Mouse (Mus musculus) ovary, adult 18-20 months (tissue): ENCODE measurements around the gene Lgals9.
A peak's percentile ranks its signal among the peaks of the same experiment; 100 is the strongest.

Source experiments
- DNase-seq: peaks from one replicate; pipeline ENCODE4 v3.0.0; 2022; ENCODE audit warnings: low spot score, mixed read lengths

Lgals9 gene

DNA sequence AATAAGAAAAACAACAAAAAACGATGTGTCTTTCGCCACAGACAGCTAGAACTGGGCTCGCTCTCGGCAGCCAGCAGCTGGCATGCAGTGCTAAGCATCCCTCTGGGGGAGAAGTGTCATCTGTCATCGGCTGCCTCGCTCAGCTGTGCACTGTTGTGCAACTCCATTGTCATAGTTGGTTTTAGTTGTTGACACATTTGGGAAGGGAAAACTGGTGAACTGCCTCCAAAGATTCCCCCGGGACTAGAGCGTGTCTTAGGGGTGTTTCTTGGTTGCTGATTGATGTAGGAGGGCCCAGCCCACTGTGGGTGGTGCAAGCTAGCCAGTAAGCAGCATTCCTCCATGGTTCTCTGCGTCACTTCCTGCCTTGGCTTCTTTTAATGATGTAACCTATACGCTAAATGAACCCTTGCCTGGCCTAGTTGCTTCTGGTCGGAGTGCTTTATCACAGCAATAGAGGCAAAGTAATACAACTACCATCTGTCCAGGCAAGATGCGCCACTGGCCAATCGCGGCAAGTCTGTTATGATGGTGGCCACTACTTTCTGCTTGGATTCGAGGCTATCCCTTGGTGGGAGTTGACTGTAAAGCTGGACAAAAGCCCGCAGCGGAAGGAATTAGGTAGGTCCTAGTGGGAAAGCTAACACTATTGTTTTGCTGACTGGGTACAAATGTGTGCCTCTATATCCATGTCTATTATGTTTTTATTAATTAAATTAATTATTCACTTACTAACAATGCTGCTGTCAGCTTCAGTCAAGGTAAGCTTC is 11.2 kb downstream of the Lgals9 start:
- DNase-seq: no peak

DNA sequence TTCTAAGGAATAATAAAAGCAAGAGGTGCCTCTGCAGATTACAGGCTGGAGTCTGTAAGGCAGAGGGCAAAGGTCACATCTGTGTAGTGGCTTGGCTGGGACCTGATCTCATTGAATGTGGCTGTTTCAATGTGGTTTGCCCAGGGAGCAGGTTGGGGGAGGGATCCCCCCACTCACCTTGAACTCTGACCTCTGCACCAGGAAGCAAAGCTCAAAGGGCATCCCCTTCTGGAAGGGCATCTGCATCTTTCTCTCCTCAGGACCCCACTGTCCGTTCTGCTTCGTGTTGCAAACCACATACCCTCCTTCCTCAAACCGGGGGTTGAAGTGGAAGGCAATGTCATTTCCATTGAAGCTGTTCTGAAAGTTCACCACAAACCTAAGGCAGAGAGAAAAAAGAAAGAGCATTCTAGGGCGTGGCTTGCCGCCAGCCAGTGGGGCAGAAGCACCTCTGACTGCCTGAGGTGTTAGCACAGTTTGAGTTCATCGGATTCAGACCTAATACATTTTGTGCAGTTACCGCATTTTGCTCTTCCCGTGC is 11.9 kb downstream of the Lgals9 start:
- DNase-seq: no peak

DNA sequence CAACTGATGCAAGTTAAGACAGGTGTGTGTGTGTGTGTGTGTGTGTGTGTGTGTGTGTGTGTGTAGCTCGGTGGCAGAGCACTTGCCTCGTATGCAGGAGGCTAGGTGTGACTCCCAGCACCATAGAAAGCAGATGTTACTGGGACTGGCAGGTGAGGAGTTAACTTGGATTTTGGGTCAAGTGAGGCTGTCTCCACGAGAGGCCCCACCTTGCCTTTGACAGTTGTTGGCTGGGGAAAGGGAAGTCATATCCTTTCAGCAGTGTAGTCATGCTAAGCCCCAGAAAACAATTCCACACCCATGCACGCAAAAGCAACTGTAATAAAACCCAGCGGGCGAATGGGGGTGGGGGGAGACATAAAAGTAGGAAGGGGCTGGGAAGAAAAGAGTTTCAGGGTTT is 12.4 kb downstream of the Lgals9 start:
- DNase-seq: no peak

DNA sequence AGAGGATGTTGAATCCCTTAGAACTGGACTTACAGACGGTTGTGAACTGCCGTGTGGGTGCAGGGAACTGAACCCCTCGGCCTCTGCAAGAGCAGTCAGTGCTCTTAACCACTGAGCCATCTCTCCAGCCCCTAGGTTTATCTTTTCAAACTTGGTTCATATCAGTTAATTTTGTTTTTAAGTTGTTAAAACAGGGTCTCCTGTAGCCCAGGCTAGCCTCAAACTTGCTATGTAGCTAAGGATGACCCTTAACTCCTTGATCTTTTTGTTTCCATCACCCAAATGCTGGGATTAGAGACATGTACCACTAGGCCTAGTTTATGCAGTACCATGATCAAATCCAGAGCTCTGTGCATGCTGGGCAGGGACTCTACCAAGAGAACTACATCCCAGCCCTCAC is 13.0 kb downstream of the Lgals9 start:
- no peak for DNase-seq

DNA sequence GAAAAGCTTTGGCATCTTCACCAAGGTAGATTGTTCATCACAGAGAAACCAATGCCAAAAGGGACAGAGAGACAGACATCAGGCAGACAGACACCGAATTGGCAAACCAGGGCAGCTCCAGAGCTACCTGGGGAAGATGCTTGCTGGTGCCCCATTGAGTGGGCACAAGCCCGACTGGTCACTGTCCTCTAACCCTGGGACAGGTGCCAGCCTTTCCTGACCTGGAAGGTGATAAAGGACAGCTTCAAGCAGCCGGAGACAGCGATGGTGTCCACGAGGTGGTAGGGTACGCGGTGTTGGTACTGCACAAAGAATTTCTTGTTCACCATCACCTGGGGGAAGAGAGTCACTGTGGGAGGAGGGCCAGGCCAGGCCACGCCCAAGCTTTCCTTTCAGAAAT is 13.7 kb downstream of the Lgals9 start:
- DNase-seq: no peak

DNA sequence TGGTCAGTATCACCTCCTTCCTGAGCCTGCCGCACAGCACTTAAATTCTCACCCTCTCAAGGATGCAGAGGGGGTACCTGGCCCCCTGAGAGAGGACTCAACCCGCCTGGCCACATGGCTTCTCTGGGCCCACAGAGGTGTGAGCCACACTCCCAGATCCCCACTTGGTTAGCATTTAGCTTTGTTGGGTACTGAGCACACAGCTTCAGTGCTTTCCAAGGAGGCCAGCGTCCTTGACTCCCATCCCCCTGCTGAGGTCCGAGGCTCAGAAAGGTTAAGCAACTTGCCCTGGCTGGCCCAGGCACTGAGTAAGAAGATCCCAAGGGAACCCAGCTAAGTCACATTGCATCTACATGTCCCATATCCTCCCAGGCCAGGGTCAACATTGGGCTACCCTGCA is 16.6 kb downstream of the Lgals9 start:
- no peak for DNase-seq

DNA sequence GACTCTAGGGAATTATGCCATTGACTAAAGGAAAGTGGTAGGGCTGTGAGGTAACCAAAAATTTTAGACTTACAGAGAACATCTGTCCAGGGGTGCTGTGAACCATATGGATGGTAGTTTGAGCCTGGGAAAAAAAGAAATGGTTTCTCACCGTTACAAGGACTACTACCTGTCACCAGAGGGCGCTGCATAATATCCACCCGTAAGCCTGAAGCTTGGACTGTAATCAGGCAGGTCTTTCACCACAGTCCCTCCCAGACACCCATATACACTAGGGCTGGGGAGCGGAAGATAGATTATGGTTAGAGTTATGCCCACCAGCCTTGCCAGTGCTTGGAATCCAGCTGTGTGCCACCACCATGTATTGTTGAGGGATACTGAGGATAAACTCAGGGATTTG is 17.4 kb downstream of the Lgals9 start:
- DNase-seq: no peak

DNA sequence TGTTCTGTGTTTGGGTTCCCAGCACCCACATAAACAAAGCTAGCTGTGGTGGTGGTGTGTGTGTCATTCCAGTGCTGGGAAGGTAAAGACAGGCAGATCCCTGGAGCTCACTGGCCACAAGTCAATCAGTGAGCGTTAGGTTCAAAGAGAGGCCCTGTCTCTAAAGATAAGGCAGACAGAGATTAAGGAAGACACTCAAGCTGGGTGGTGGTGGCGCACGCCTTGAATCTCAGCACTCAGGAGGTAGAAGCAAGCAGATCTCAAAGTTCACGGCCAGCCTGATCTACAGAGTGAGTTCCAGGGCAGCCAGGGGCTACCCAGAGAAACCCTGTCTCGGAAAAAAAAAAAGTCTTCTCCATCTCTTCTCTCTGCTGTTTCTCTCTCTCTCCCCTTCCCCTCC is 23.5 kb downstream of the Lgals9 start:
- no peak for DNase-seq

DNA sequence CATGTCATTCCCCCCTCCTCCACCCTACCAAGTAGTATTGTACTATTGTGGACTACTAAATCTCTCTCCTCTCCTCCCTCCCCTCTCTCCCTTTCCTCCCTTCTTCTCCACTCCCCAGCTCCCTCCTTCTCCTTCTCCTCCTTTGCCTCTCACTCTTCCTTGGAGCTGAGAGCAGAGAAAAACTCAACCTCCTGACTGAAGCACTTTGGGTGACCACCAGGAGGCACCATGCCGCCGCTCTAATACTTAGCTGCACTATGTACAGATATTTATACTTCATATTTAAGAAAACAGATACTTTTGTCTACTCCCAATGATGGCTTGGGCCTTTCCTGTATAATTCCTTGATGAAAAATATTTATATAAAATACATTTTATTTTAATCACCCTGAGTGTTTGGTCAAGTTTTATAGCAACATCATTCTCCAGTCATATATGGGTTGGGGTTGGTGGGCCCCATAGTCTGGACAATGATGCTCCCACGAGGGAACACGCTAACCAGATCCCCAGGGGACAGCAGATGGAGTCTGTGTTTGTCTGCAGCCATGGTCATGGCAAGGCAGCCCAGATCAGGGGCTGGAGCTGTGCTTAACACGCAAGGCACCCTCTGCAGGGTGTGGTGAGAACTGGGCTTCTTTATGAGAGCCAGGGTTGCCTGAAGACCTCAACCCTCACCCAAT is 24.8 kb downstream of the Lgals9 start:
- no peak for DNase-seq

DNA sequence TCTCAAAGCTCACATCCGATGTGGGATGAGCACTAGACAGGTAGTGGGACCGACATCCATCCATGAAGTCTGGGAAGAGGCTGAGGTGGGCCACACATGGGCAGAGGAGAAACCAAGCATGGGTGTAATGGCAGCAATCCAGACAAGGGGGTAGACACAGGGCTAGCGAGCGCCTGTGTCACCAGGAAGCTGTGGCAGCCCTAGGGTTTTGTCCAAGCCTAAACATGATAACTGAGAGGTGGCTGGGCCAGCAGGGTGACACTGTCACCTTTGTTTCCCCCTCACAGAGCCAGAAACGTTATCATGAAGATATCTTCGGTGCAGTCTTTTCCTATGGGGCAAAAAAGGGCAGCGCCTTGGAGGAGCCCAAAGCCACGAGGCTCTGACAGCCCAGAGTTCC is 25.4 kb downstream of the Lgals9 start:
- no peak for DNase-seq

DNA sequence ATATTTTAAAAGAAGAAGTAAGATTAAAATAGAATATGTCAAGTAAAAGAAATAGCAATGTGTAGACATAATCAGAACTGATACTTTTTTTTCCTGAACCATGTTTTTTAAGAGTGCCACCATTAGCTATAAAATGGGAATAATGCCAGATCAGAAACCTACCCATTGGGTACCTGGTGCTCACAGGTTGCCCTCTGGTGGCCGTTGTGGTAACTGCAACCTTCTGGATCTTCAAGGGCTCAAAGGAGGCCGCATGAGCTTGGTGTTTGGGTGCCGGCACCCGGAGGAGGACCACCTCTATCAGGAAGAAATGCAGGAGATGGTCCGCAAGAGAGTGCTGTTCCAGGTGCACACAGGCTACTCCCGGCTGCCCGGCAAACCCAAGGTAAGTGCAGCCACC is 28.5 kb downstream of the Lgals9 start:
- DNase-seq: peak; percentile 32

DNA sequence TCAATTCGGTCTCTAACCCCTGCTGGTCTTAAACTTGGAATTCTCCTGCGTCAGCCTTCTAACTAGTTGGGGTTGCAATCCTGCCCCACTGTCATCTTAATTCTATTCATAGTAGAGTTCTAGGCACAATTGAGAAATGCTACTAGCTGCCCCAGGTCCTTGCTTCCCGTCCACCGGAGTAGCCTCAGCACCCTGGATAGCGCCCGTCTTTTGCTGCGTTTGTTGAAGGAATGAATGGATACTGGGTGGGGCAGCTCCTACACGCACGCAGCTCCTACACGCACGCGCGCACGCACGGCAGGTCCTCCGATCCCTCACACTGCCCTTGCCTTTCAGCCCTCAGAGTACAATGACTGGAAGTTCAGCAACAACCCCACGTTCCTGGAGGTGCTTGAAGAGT is 32.3 kb downstream of the Lgals9 start:
- DNase-seq: no peak

DNA sequence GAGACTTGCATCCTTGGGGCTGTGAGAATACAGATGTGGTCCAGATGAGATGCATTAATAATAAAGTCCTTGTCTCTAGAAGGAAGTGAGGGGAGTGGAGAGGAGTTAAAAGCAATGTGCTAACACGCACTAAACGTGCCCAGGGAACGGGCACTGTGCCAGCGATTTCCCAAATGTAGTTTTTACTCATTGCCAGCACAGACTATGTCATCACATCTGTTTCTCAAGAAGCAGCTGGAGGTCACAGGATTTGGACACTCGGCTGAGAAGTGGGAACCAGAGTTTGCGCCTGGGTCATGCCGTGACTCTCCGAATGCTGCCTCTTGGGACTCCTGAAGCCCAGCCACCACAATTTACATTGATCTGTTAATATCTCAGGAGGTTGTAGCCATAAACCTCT is 34.4 kb downstream of the Lgals9 start:
- no peak for DNase-seq

DNA sequence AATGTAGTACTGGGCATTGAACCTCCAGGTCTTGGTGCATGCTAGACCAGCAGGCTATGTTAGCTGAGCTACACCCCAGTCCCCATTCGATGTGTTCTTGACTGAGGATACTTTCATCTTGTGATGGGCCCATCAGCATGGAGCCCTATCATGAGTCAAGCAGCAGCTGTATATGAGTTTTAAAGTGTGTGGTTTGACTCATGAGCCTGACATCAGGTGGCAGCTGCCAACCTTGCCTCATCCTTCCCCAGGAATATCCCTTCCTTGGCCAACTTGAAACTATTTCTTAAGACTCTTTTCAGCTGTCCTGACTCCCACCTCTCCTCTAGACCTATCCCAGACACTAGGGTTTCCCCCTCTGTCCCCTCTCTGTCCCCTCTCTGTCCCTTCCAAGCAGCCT is 41.7 kb downstream of the Lgals9 start:
- DNase-seq: no peak

DNA sequence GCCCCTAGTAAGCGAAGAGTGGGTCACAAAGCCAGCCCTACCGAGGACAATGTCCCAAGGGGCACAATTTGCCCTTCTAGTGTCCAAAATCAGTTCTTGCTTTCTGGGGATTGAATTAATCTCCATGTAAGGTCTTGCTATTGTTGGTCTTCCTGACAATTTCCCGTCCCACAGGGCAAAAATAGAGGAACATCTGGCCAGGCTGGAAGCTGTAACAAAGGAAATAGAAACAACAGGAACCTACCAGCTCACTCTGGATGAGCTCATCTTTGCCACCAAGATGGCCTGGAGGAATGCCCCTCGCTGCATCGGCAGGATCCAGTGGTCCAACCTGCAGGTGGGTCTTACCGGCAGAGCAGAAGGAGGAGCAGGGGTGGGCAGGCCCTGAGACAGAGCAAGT is 49.6 kb downstream of the Lgals9 start:
- no peak for DNase-seq

DNA sequence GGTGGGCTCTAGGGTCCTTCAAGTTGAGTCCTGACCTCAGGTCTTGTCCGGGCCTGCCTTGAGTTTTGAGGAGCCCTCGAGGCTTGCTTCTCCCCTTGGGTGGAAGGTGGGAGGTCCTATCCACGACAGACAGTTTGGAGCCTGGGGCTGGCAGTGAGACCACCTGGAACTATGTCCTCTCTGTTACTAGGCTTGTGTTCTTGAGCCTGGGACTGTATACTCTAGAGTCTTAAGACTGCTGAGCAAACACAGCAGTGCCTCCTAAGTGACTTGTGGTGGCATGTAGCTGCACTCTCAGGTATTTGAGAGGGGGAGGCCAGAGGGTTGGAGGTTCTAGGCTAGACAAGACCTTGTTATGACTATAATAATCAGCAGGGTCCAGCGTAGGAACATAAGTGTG is 50.0 kb downstream of the Lgals9 start:
- no peak for DNase-seq

DNA sequence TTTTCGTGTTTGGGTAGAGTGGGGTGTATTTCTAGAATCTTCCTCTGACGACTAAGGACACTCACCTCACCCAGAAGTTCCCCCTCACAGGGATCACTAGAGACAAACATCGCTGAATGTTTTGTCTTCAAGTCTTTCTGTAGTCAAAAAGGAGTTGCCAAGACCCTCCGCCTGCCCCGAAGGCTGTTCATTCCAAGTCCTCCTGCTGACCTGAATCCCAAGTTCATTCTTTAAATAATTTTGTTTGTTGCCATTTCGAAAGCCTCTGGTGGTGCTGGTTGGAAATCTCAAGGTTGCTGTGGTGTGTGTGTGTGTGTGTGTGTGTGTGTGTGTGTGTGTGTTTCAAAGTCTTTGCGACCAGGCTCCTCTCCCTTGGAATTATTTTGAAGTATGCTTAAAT is 50.4 kb downstream of the Lgals9 start:
- peak; percentile 65 for DNase-seq

DNA sequence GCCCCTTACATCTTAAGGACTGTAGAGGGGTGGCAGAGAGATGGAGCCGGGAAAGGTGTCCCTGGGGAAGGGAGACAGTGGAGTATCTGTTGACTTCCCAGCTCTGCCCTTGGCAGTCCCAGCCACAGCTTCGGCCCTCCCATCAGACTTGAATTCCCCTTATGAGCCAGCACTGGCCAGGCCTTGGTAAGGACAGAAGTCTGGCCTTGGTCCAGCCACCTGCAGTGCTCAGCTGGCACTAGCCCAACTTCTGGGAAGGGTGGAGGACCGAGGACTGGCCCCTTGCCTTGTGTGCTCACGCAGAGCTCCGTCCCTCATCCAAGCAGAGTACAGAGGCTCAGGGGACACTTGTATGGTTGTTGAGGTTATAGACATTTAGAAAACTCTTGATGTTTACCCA is 55.4 kb downstream of the Lgals9 start:
- DNase-seq: peak; percentile 80

DNA sequence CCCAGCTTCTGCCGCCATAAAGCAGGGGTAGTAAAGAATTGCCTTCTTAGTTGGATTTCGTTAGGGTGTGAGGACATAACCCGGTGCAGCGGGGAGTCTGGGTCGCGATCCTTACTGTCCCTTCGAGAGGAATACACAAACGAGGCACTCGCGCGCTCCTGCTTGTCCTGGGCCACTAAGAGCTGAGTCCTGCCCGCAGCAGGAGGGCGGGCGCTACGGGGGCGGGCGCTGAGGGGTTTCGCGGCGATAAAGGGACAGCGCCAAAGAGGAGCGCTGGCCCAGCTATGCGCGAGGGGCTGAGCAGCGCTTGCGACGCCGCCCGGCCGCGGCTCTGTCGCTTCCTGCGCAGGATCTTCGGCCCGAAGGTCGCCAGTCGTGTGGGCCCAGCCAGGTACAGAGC is 59.8 kb downstream of the Lgals9 start:
- peak; percentile 48 for DNase-seq

DNA sequence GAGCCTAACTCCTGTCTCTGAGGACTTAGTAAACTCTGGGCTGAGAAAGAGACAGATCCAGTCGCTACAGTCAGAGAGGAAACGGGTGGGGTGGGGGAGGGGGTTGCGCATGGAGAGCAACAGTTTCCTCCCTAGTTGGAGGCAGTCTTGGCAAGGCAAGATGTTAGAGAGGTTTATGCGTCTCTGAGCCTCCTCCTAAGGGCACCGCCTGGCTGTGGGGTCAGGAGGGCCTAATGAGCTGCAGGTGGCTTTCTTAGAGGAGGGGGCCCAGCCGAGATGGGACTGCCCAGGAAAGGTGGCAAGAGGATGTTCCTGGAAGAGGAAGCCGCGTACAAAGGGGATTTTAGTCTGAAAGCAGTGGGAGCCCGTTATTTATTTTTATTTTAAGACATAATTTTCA is 60.6 kb downstream of the Lgals9 start:
- DNase-seq: no peak

DNA sequence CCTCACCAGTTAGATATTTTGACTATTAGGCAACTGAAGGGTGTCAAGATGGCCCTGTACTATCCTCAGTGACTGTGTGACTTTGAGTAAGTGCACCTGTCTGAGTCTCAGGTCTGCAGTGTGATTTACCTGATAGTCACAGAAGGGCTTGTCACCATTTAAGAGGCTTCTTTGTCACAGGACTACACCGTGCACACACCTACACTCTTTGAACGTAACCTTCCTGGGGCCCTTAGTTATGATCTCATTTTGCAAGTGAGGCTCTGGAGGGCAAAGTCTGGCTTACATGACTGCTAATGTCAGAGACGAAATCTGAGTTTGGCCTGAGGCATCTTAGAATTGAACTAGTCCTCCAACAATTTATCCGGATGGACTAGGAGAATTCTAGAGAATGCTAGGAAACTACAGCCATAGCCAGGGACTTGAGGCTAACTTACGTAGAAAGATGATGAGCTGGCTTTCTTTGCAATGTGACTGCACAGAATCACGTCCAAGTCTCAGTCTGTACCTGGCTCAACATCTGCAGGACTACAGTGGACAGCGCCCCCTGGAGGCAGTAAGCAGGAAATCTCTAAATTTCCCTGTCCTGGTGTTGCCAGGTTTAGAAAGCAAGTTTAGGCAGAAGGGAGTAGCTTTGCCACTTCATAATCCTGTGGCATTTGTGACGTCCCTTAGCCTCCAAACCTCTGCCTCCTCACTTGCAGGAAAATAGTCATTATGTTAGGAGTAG is 61.9 kb downstream of the Lgals9 start:
- DNase-seq: no peak

DNA sequence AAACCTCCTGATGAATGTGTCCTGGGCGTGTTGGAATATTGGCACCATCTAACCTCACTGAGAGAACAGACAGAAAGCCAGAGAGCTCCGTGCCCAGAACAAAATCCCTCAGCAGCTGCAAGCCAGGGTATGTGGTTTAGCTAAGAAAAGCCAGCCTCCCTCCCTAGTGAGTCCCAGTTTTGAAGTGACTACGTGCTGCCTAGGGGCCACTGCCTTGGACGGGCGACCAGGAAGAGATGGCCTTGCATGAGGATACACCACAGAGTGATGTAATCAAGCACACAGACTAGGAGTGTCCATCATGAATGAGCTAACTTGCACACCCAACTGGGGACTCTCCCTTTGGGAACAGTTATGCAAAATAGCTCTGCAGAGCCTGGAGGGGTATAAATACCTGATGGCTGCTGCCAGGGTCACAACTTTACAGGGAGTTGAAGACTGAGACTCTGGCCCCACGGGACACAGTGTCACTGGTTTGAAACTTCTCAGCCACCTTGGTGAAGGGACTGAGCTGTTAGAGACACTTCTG is 64.3 kb downstream of the Lgals9 start, which contains the start of gene Nos2:
TSS of gene Nos2 (plus strand) at position 377 of the 529 bp plus-strand sequence.
- no peak for DNase-seq

DNA sequence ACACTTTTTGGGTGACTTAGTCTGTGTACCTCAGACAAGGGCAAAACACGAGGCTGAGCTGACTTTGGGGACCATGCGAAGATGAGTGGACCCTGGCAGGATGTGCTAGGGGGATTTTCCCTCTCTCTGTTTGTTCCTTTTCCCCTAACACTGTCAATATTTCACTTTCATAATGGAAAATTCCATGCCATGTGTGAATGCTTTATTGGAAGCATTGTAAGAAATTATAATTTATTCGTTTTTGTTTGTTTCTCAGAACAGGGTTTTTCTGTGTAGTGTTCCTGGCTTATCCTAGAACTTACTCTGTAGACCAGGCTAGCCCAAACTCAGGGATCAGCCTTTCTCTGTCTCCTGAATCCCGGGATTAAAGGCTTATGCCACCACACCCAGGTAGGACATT is 65.0 kb downstream of the Lgals9 start:
- DNase-seq: no peak
